Mouse (Mus musculus) bone marrow macrophage, adult 2 months (primary cell): ENCODE results near the gene Itsn1.

Source experiments
- CTCF ChIP-seq: IDR thresholded peaks from 2 replicates; pipeline ENCODE4 v1.5.1; 2012; ENCODE audit warnings: low read depth, mild to moderate bottlenecking, low read length, moderate library complexity
- POLR2A ChIP-seq: IDR thresholded peaks from 2 replicates; pipeline ENCODE4 v1.6.1; 2012; ENCODE audit warnings: mild to moderate bottlenecking, low read depth, low read length, borderline replicate concordance

- TF ChIP-seq POLR2A (no peak), CTCF (no peak)
Observed at GRCm38 (mm10) chr16:91860471-91861125, 131.5 kb downstream of the Itsn1 start.
